Mouse (Mus musculus): ENCODE data around the gene Nfix. TPM values are rescaled to one million over a fixed set of nuclear protein-coding genes. Genes with fewer than 3 reads are reported as not detected.

Gene Nfix
- total RNA-seq, 2 experiments from 2014 or later = 256 to 266 TPM

DNA sequence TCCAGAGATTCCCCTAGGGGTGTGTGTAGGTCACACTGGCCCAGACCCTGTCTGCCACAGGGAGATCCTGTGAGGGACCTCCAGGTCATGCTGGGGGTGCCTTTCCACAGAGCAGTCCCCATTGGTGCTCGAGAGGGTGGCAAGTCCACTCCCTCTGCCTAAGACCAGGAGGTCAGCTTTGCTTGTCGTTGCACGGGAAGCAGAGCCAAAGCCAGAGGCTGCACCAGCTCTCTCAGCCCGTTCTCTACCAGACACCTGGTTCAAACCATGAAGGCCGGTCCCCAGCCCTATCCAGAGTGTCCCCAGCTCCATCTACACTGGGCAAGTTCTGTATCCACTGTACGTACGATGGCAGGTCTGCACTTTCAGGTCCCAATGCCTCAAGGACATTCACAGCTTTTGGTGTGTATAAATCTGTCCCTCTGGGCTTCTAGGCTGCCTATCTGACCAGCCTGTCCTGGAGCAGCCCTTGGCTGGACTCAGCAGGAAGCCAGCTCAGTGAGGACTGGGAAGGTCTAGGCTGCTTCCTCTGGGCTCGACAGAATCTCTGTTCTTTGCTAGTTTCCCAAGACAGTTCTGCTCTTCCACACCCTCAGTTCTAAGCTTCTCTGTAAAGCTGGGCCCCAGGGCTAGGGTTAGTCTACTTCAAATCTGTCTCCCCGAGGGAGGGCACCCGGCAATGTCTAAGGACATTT is 74.8 kb downstream of the Nfix start:
- intact Hi-C loops (cut with DNase I) = no loop called here
- DNase-seq = no peak

- DNase-seq = no peak
- intact Hi-C loops (cut with DNase I) = no loop called here
These were observed 75.5 kb downstream of the Nfix start for GRCm38 (mm10) chr8:84724683-84725082.

DNA sequence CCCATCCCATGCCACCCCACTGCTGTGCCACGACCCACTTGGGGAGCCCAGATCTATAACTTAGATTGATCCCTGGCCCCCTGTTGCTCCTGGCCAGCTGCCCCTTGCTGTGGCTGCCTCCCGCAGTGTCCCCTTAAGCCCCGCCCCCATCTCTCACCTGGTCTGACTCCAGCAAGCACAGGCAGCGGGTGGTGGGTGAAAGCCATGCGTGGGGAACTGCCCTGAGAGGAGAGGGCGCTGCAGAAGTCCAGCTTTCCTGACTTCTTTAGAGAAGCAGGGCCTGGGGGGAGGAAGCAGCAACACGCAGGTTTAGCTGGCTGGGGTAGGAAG is 76.6 kb downstream of the Nfix start:
- no peak for DNase-seq
- intact Hi-C loops (cut with DNase I) = no loop called here

DNA sequence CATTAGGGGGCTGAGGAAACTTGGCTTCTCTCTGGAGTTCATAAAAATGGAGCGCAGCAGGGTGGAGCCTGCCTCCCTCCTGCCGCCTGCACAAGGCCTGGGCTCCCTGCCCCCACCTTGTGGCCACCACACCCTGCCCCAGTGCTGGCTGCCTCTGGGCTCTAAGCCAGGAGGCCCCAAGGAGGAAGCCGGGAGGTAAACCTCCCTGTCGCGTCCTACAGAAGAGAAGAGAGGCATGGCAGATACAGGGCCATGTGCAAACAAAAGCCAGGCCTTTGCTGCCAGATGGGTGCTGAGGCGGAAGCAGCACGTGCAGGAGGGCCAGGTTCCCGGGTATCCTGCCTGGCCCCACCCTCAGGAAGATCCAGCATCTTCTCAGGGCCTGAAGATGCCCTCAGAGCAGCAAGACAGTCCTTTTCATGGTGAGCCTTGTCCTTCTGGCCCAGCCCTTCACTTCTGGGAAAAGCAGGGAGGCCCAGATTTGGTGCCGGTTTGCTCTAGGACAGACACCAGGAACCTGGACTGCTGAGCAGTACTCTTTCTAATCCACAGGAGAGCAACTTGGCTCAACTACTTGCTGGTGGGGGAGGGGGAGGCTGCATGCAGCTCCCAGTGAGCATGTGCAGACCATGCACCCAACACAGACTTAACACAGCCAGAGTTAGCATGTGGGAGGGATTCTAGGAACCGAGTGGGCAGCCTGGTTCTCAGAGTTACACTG is 77.1 kb downstream of the Nfix start, which contains the start of gene G430095P16Rik:
G430095P16Rik (plus strand) TSS at position 158 of the 721 bp plus-strand sequence.
- DNase-seq = peak; percentile 82 to 88
- intact Hi-C loops (cut with DNase I) = no loop called here

DNA sequence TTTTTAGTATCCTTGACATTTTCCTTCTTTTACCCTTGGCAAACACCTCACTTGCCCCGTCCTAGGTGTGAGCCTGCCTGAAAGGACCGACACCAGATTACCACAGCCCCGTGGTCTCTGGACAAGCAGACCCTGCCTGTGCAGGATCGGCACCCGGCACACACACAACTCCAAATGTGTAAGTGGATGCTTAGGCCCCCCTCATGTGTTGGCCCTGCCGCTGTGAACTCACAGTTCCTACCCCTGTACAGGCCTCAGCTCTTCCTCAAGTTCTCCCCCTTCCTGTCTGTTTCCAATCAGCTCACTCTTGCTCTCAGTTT is 77.7 kb downstream of the Nfix start:
- intact Hi-C loops (cut with DNase I) = no loop called here
- DNase-seq = no peak

GRCm38 (mm10) chr8:84718959-84719690 is 81.0 kb downstream of the Nfix start:
- DNase-seq = no peak
- intact Hi-C loops (cut with DNase I) = no loop called here

- intact Hi-C loops (cut with DNase I) = no loop called here
These were observed 81.7 kb downstream of the Nfix start for GRCm38 (mm10) chr8:84718476-84718875.

DNA sequence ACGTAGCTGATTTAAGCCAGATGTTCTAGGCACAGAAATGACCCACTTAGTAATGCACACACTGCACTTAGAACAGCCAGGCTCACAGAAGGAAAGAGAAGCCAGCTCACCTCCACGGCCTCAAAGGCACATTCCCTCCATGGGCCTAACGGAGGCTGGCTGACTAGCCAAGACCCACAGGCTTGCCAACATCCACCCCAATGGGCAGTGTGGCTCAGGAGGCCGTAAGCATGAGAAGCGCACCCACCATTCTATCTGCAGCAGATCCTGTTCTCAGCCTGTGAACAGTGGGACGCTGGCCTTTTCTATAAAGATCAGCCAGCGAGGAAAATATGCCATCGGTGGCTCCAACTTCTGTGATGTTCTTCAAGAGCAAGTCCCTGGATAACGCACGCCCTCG is 83.4 kb downstream of the Nfix start:
- no peak for DNase-seq
- intact Hi-C loops (cut with DNase I) = no loop called here

More at GRCm38 (mm10) chr8:84718476-84718875, 81.7 kb downstream of the Nfix start:
- DNase-seq = no peak

DNA sequence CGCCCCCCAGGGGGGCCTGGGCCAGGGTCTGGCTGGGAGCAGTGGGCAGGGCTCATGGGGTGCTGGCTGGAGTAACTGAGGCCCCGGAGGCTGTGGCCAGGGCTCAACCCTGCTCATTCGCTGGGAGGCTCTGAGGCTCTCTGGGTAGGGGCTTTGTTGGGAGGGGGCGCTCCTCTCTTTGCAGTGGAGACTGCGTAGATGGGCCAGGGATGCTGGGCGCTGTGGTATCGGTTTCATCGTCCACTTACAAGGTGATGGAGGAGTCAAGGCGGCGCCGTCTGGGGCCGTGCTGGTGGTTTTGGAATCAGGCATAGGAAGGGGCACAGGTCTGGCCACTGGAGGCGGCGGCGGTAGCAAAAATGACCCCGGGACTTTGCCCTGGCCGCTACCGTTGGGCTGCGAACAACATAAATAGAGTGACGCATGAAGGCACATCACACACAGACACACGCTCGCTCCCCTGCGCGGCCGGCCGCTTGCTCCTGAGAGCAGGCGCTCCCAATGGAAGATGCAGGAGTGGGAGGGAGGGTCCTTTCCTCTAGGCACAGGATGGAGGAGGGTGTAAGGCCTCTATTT is 84.2 kb downstream of the Nfix start:
- no peak for DNase-seq

GRCm38 (mm10) chr8:84714161-84714560 is 86.0 kb downstream of the Nfix start:
- intact Hi-C loops (cut with DNase I) = no loop called here
- no peak for DNase-seq

More for the DNA sequence above, 84.2 kb downstream of the Nfix start:
- intact Hi-C loops (cut with DNase I) = no loop called here

- intact Hi-C loops (cut with DNase I) = no loop called here
- DNase-seq = no peak
These were observed 86.8 kb downstream of the Nfix start for GRCm38 (mm10) chr8:84713381-84713780.

DNA sequence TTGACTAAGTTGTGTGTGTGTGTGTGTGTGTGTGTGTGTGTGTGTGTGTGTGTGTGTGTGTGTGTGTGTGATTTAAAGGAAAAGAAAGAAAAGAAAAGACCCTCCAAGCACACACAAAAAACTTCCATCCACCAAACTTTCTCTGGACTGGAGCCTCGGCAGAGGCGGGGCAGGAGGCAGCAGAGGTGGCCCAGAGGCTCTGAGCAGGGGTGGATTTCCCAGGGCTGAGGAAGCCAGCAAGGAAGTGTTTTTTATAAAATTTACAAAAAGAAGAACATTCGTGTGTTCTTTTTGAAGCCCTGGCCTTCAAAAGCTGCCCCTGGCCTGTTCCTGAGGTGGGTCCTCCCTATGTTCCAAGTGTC is 87.4 kb downstream of the Nfix start:
- intact Hi-C loops (cut with DNase I) = no loop called here
- peak; percentile 66 to 68 for DNase-seq

DNA sequence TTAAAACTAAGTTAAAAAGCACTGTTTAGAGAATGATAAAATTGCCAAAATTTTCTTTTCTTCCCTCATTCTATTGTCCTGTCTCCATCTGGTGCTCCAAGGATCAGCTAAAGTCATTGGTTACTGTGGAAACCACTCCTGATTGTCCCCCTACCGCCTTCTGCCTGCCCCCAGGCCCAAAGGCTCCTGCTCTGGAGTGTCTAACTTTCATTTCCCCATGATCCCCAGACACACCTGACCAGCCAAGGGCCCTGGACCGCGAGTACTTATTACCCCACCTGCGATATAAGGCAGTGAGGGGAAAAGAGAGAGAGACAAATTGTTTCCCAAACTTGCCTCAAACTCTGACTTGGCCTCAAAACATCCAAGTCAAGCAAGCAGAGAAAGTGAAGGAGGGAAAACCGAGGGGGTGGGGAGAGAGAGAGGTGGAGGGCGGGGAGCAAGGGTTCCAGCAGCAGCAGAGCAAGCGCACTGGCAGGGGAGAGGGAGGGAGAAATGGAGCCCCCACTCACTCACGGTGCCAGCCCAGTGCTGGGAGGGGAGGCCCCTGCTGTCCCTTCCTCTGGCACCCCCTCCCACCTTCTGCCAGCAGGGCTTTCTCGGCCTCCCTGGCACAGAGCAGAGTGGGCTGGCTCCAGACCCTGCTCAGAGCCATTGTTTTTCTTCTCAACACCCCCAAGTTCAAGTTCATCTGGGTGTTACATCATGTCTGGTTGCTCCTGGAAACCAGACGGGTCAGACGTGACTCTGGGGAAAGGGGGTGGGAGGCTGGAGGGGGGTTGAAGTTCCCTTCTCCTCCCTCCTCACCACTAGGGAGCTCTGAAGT is 88.0 kb downstream of the Nfix start:
- intact Hi-C loops (cut with DNase I) = no loop called here
- DNase-seq = peak; percentile 77 to 80

- DNase-seq = peak in 1 of 2 experiments; percentile 11
- intact Hi-C loops (cut with DNase I) = no loop called here
These were observed 88.8 kb downstream of the Nfix start for GRCm38 (mm10) chr8:84711312-84711711.

DNA sequence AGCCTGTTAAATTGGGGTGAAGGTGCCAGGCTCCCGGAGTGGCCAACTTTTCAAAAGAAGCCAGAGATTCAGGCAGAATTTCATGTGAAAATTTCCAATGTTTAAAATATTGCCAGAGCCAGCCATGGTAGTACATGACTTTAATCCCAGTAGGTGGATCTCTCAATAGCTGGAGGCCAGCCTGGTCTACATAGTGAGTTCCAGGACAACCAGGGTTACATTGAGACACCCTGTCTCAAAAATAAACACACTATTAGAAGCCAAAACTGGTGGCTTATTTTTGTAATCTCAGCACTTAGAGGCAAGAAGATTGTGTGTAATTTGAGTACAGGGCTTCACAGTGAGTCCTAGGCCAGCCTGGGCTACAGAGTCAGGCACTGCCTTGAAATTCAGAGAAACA is 90.2 kb downstream of the Nfix start:
- DNase-seq = no peak
- intact Hi-C loops (cut with DNase I) = loop anchor here (1.0 kb wide), 3 partner anchors 27 to 105 kb away; no protein-coding TSS in a partner anchor

- intact Hi-C loops (cut with DNase I) = loop anchor here (1.0 kb wide), 3 partner anchors 28 to 106 kb away; no protein-coding TSS in a partner anchor
- DNase-seq = peak; percentile 90 to 91
These were observed 91.2 kb downstream of the Nfix start for GRCm38 (mm10) chr8:84708774-84709475.

DNA sequence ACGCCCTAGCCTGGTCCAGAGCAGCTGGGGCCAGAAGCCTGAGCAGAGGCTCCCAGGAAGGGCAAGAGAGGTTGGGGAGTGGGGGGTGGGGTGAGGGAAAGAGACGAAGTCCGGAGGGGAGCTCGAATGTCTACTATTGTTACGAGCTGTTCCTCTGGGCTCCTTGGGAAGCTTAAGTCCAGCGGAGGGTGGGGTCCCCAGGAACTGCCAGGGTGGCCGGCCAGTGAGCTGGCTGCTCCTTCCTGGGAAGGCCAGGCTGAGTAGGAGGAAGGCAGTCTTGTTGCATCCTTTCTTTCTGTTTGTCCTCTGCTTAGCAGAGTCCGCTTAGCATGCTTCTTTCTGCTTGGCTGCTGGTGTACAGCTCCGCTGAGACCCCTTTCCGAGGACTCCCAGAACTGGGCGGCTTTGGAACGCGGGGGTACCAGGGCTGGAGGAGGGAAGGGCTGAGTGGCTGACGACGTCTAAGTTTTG is 92.0 kb downstream of the Nfix start:
- intact Hi-C loops (cut with DNase I) = no loop called here
- DNase-seq = peak; percentile 51 to 53

- intact Hi-C loops (cut with DNase I) = no loop called here
- peak; percentile 50 to 51 for DNase-seq
These were observed 92.8 kb downstream of the Nfix start for GRCm38 (mm10) chr8:84707267-84707883.

DNA sequence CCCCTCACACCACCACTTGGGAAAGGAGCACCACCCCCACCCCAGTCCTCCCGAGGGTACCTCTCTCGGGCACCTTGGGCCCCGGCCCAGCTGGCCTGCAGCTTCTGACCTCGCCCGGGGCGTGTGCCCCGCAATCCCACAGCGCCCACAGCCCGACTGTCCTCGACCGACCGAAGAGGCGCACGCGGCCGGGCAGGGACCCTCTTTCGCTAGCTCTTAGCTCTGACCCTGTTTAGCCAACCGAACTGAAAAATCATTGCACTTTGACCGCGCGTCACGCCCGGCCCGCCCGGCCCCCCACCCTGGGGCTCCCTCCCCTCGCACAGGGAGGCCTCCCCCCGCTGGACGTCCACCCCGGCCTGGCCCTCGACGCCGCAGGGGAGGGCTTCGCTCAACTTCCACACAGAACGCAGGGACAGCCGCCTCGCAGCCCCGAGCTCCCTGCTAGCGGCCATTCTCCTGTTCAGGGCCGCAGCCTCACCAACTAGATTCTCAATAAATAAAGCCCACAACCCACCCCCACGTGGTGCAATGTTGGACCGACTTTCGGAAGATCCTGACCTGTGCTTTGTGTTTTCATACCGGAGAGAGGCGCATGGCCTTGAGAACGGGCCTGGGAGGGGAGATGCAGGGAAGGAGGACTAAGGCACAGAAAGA is 93.4 kb downstream of the Nfix start:
- intact Hi-C loops (cut with DNase I) = no loop called here
- DNase-seq = peak; percentile 50 to 55
